Mouse (Mus musculus) forebrain, postnatal 0 days (tissue): ENCODE data around the gene Srrm3. TPM values are rescaled to one million over a fixed set of nuclear protein-coding genes. Genes with fewer than 3 reads are reported as not detected.

ENCODE experiments used
- ATAC-seq: fragments of 200-750 bp; cut with Nextera tagmentation; 2 replicates; pipeline ENCODE4 v1.8.0; 2017; ENCODE audit warnings: mild to moderate bottlenecking, moderate library complexity
- DNase-seq: peaks from one replicate; pipeline ENCODE4 v3.0.0-alpha.2; 2015
- H3K27ac ChIP-seq: fragments of 300-500 bp; sonication (generic); 2 replicates; pipeline ENCODE4 v1.5.1; 2014; ENCODE audit warnings: low read depth, mild to moderate bottlenecking, antibody characterized with exemption, low read length, moderate library complexity, mixed read lengths
- H3K27me3 ChIP-seq: fragments of 300-500 bp; sonication (generic); 2 replicates; pipeline ENCODE4 v1.6.1; 2014; ENCODE audit warnings: mild to moderate bottlenecking, low read length, mixed read lengths; ENCODE audit not compliant: insufficient read depth
- H3K36me3 ChIP-seq: fragments of 300-500 bp; sonication (generic); 2 replicates; pipeline ENCODE4 v1.6.1; 2014; ENCODE audit warnings: mild to moderate bottlenecking, moderate library complexity; ENCODE audit not compliant: insufficient read depth
- H3K4me1 ChIP-seq: fragments of 300-500 bp; sonication (generic); 2 replicates; pipeline ENCODE4 v1.6.1; 2014; ENCODE audit warnings: antibody characterized with exemption; ENCODE audit not compliant: insufficient read depth
- H3K4me2 ChIP-seq: fragments of 300-500 bp; sonication (generic); 2 replicates; pipeline ENCODE4 v1.6.1; 2014; ENCODE audit warnings: low read depth, mild to moderate bottlenecking, moderate library complexity
- H3K4me3 ChIP-seq: fragments of 300-500 bp; sonication (generic); 2 replicates; pipeline ENCODE4 v1.5.1; 2014; ENCODE audit warnings: low read depth, low read length, mixed read lengths
- H3K9ac ChIP-seq: fragments of 300-500 bp; sonication (generic); 2 replicates; pipeline ENCODE4 v1.6.1; 2014; ENCODE audit warnings: mild to moderate bottlenecking
- H3K9me3 ChIP-seq: fragments of 300-500 bp; sonication (generic); 2 replicates; pipeline ENCODE4 v1.6.1; 2016; ENCODE audit warnings: low read length
- CTCF ChIP-seq: sonication (generic); IDR thresholded peaks from 2 replicates; pipeline ENCODE4 v1.5.1; 2016; ENCODE audit warnings: antibody characterized with exemption, control low read depth, low read depth
- whole genome bisulfite sequencing: fragments of 180-500 bp; shearing (Covaris S2); extraction: QIAGEN DNeasy Blood & Tissue Kit; methylation state at CpG from one replicate; pipeline ENCODE4 v1.1.7; 2014; 5-methylcytosine and 5-hydroxymethylcytosine counted together
- polyA plus RNA-seq: library from polyadenylated mRNA; unstranded; fragments of >200 nt; fragmentation: Nextera tagmentation; extraction: Ambion mirVana; gene quantifications from 2 replicates; pipeline ENCODE4 v1.2.1, GENCODE M21; 2015
- total RNA-seq: library from RNA; depleted of rRNA; stranded (reverse); fragments of >200 nt; gene quantifications from 2 replicates; pipeline ENCODE4 v1.2.3, GENCODE M21; 2014

The Srrm3 gene
- total and polyA plus RNA-seq, 2 experiments from 2014 or later, result 44.6 to 70.5 TPM

GRCm38 (mm10) chr5:135908185-135908584 lies 101.5 kb downstream of the Srrm3 start:
- H3K36me3 ChIP-seq, result peaks cover 40% of the 10 kb centered on the region
- no peak overlapping the region for H3K9ac ChIP-seq
- ATAC-seq (no peak), DNase-seq (no peak)
- 0 out of 2 replicates have a peak, but pooled peaks cover 8% of the 10 kb centered on the region for H3K4me1 ChIP-seq
- 40% methylated on average over 12 of the region's 12 CpGs for WGBS
- TF ChIP-seq CTCF, result no peak
- H3K4me3 ChIP-seq, result no peak overlapping the region
- H3K27me3 ChIP-seq, result no peaks in the 10 kb centered on the region
- H3K9me3 ChIP-seq, result no peaks in the 10 kb centered on the region
- H3K27ac ChIP-seq, result no peak overlapping the region
- no peak overlapping the region for H3K4me2 ChIP-seq

GRCm38 (mm10) chr5:135908989-135909388 lies 102.3 kb downstream of the Srrm3 start:
- Histone ChIP-seq H3K4me2 (no peak overlapping the region), H3K4me1 (0 out of 2 replicates have a peak, but pooled peaks cover under 1% of the 10 kb centered on the region), H3K36me3 (peaks cover 40% of the 10 kb centered on the region), H3K4me3 (no peak overlapping the region), H3K27ac (no peak overlapping the region), H3K27me3 (no peaks in the 10 kb centered on the region), H3K9me3 (no peaks in the 10 kb centered on the region), H3K9ac (no peak overlapping the region)
- no peak for DNase-seq
- TF ChIP-seq CTCF, result no peak
- no peak for ATAC-seq
- WGBS, result 92% methylated on average over 16 of the region's 16 CpGs

- H3K9ac ChIP-seq, result no peak overlapping the region
- H3K27ac ChIP-seq, result no peak overlapping the region
- DNase-seq (no peak), ATAC-seq (no peak)
- no peaks in the 10 kb centered on the region for H3K4me1 ChIP-seq
- TF ChIP-seq CTCF, result no peak
- H3K9me3 ChIP-seq, result no peaks in the 10 kb centered on the region
- H3K4me3 ChIP-seq, result no peak overlapping the region
- H3K27me3 ChIP-seq, result no peaks in the 10 kb centered on the region
- WGBS, result 86% methylated on average over 10 of the region's 10 CpGs
- H3K36me3 ChIP-seq, result peaks cover 40% of the 10 kb centered on the region
- no peak overlapping the region for H3K4me2 ChIP-seq
These were observed 103.0 kb downstream of the Srrm3 start for GRCm38 (mm10) chr5:135909646-135910045.

GRCm38 (mm10) chr5:135910813-135911212 lies 104.1 kb downstream of the Srrm3 start:
- TF ChIP-seq CTCF, result no peak
- 92% methylated on average over 25 of the region's 25 CpGs for WGBS
- no peak for DNase-seq

GRCm38 (mm10) chr5:135911633-135912220 lies 105.0 kb downstream of the Srrm3 start:
- no peaks in the 10 kb centered on the region for H3K4me1 ChIP-seq
- WGBS, result 92% methylated on average over 11 of the region's 11 CpGs
- H3K27me3 ChIP-seq, result no peaks in the 10 kb centered on the region

More at GRCm38 (mm10) chr5:135910813-135911212, 104.1 kb downstream of the Srrm3 start:
- no peak overlapping the region for H3K4me3 ChIP-seq
- H3K4me1 ChIP-seq, result no peaks in the 10 kb centered on the region
- no peak for ATAC-seq
- H3K4me2 ChIP-seq, result no peak overlapping the region
- H3K27ac ChIP-seq, result no peak overlapping the region
- H3K9ac ChIP-seq, result no peak overlapping the region
- peaks cover 44% of the 10 kb centered on the region for H3K36me3 ChIP-seq
- no peaks in the 10 kb centered on the region for H3K27me3 ChIP-seq
- no peaks in the 10 kb centered on the region for H3K9me3 ChIP-seq

GRCm38 (mm10) chr5:135913201-135913600 lies 106.5 kb downstream of the Srrm3 start:
- 83% methylated on average over 5 of the region's 5 CpGs for WGBS
- H3K27ac ChIP-seq, result no peak overlapping the region
- H3K4me1 ChIP-seq, result no peaks in the 10 kb centered on the region
- no peak overlapping the region for H3K9ac ChIP-seq
- no peak overlapping the region for H3K4me3 ChIP-seq
- ATAC-seq (no peak), DNase-seq (no peak)
- no peaks in the 10 kb centered on the region for H3K9me3 ChIP-seq
- no peak overlapping the region for H3K4me2 ChIP-seq
- peaks cover 55% of the 10 kb centered on the region for H3K36me3 ChIP-seq
- no peaks in the 10 kb centered on the region for H3K27me3 ChIP-seq
- TF ChIP-seq CTCF, result no peak

More at GRCm38 (mm10) chr5:135911633-135912220, 105.0 kb downstream of the Srrm3 start:
- Histone ChIP-seq H3K9me3 (no peaks in the 10 kb centered on the region), H3K4me2 (no peak overlapping the region), H3K9ac (no peak overlapping the region), H3K36me3 (peaks cover 48% of the 10 kb centered on the region), H3K4me3 (no peak overlapping the region), H3K27ac (no peak overlapping the region)
- DNase-seq (no peak), ATAC-seq (no peak)
- TF ChIP-seq CTCF, result no peak

GRCm38 (mm10) chr5:135914156-135914555 lies 107.5 kb downstream of the Srrm3 start:
- Histone ChIP-seq H3K36me3 (peaks cover 54% of the 10 kb centered on the region), H3K4me1 (no peaks in the 10 kb centered on the region)
- WGBS, result 89% methylated on average over 6 of the region's 6 CpGs

More at GRCm38 (mm10) chr5:135914156-135914555, 107.5 kb downstream of the Srrm3 start:
- H3K4me3 ChIP-seq, result no peak overlapping the region
- no peak overlapping the region for H3K4me2 ChIP-seq
- H3K27me3 ChIP-seq, result no peaks in the 10 kb centered on the region
- ATAC-seq (no peak), DNase-seq (no peak)
- TF ChIP-seq CTCF, result no peak
- H3K27ac ChIP-seq, result no peak overlapping the region
- H3K9ac ChIP-seq, result no peak overlapping the region
- H3K9me3 ChIP-seq, result no peaks in the 10 kb centered on the region
